Mouse (Mus musculus) stomach, postnatal 0 days (tissue): ENCODE data around the gene G6pc3.

Source experiments
- CTCF ChIP-seq: IDR thresholded peaks from 2 replicates; pipeline ENCODE4 v1.5.1; 2016; ENCODE audit warnings: antibody characterized with exemption, low read depth, mild to moderate bottlenecking, moderate library complexity
- EP300 ChIP-seq: optimal IDR thresholded peaks from 2 replicates; pipeline ENCODE3; 2016; ENCODE audit warnings: antibody characterized with exemption

- TF ChIP-seq CTCF: no peak
- no peak for TF ChIP-seq EP300
Observed at GRCm38 (mm10) chr11:102167539-102167938, 21.9 kb upstream of the G6pc3 start.
